Mouse (Mus musculus) retina, embryonic 14.5 days (tissue): ENCODE data around the gene Dab1.

Experiments
- DNase-seq: peaks from one replicate; pipeline ENCODE4 v3.0.0-alpha.2; 2015; ENCODE audit warnings: low spot score

The Dab1 gene

GRCm38 (mm10) chr4:104384704-104385103, 765.5 kb downstream of the Dab1 start:
- peak; percentile 24 for DNase-seq

GRCm38 (mm10) chr4:104385272-104385671, 766.1 kb downstream of the Dab1 start:
- no peak for DNase-seq

GRCm38 (mm10) chr4:104395515-104395914, 776.4 kb downstream of the Dab1 start:
- no peak for DNase-seq

GRCm38 (mm10) chr4:104396095-104396494, 776.9 kb downstream of the Dab1 start:
- DNase-seq = peak; percentile 18

- peak; percentile 43 for DNase-seq
These were observed 780.1 kb downstream of the Dab1 start for GRCm38 (mm10) chr4:104399106-104399730.

- no peak for DNase-seq
These were observed 784.9 kb downstream of the Dab1 start for GRCm38 (mm10) chr4:104404099-104404498.

- DNase-seq = no peak
These were observed 791.8 kb downstream of the Dab1 start for GRCm38 (mm10) chr4:104410922-104411321.

- DNase-seq = no peak
These were observed 796.3 kb downstream of the Dab1 start for GRCm38 (mm10) chr4:104415482-104415881.

GRCm38 (mm10) chr4:104418354-104418753, 799.2 kb downstream of the Dab1 start:
- DNase-seq = no peak

- DNase-seq = no peak
These were observed 802.0 kb downstream of the Dab1 start for GRCm38 (mm10) chr4:104420983-104421680.

- DNase-seq = no peak
These were observed 810.0 kb downstream of the Dab1 start for GRCm38 (mm10) chr4:104429127-104429526.

GRCm38 (mm10) chr4:104431231-104431855, 812.2 kb downstream of the Dab1 start:
- peak; percentile 73 for DNase-seq

- DNase-seq = no peak
These were observed 813.0 kb downstream of the Dab1 start for GRCm38 (mm10) chr4:104432150-104432549.

- no peak for DNase-seq
These were observed 816.6 kb downstream of the Dab1 start for GRCm38 (mm10) chr4:104435736-104436135.

- no peak for DNase-seq
These were observed 817.3 kb downstream of the Dab1 start for GRCm38 (mm10) chr4:104436411-104436810.

- no peak for DNase-seq
These were observed 819.6 kb downstream of the Dab1 start for GRCm38 (mm10) chr4:104438730-104439129.

GRCm38 (mm10) chr4:104439641-104440040, 820.5 kb downstream of the Dab1 start:
- no peak for DNase-seq

GRCm38 (mm10) chr4:104442925-104443747, 824.0 kb downstream of the Dab1 start:
- DNase-seq = no peak

GRCm38 (mm10) chr4:104443775-104444174, 824.6 kb downstream of the Dab1 start:
- no peak for DNase-seq

- DNase-seq = no peak
These were observed 825.8 kb downstream of the Dab1 start for GRCm38 (mm10) chr4:104444985-104445384.

- DNase-seq = no peak
These were observed 829.0 kb downstream of the Dab1 start for GRCm38 (mm10) chr4:104448199-104448598.

GRCm38 (mm10) chr4:104450645-104451044, 831.5 kb downstream of the Dab1 start:
- DNase-seq = no peak
